In the genomic region with DNA sequence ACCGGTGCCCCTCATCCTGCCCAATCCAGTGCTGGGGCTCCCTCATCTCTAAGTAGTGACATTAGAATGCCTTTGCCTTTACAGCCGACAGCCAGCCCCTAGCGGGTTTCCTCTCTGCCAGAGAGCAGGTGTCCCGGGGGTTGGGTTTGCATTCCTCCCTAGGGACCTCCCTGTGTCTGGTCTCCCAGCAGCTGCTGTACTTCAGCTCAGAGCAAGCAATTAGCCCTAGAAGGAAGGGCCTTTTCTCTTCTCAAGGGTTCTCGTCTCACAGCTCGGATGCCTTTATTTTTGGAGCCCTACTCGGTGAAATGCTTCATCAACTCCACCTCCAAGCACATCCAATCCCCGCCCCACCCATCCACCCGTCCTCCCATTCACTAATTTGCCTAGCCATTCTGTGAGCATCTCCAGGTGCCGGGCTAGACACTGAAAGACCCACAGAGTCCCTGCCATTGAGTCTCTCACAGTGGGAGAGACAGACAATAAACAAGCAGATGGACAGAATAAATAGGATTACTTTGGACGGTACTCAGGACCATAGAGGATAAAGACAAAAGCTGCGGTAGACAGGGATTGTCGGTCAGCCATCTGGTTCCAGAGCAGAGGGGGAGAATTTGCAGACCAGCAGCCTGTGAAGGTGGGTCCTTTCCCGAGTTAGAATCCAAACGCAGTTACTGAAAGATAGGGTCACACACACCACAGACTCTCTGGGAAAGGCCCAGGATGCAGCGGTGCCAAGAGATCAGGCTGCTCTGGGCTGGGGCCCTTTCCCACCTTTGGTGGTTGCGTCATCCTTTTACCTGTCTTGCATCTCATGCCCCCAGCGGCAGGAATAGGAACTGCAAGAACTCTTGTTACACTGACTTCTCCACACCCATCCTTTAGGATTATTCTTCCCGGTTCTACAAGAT, we compare ENCODE assay signal across 8 mouse cellular contexts. TPM values are rescaled to one million over a fixed set of nuclear protein-coding genes. Genes with fewer than 3 reads are reported as not detected.
DNase-seq lines count a peak whose midpoint lies in the region; ATAC-seq and TF ChIP-seq lines count a peak whose summit lies in the region.

No protein-coding gene starts in this region.

- no peaks in the 10 kb centered on the region for H3K27me3 ChIP-seq in liver, embryonic 11.5 days (replicated peaks; ENCODE audit: control insufficient read depth, insufficient read depth, low read length)
- no peaks in the 10 kb centered on the region for H3K27me3 ChIP-seq in embryonic facial prominence, embryonic 10.5 days (replicated peaks; ENCODE audit: low read depth, poor library complexity, severe bottlenecking)
- no peaks in the 10 kb centered on the region for H3K27me3 ChIP-seq in hindbrain, embryonic 15.5 days
- H3K27me3 ChIP-seq in spleen, adult 2 months (ENCODE audit: control insufficient read depth, insufficient read depth, low read length) = no peaks in the 10 kb centered on the region

- ATAC-seq in liver, embryonic 11.5 days (replicated peaks; ENCODE audit: low FRiP score) = no peak
- no peak for ATAC-seq in hindbrain, embryonic 15.5 days (ENCODE audit: low FRiP score, low read depth)

- WGBS in liver, embryonic 11.5 days = 36% methylated on average over 19 of the region's 19 CpGs
- 36% methylated on average over 19 of the region's 19 CpGs for WGBS in embryonic facial prominence, embryonic 10.5 days
- WGBS in hindbrain, embryonic 15.5 days = 22% methylated on average over 19 of the region's 19 CpGs
- WGBS in spleen, adult 2 months = 30% methylated on average over 19 of the region's 19 CpGs

- H3K4me2 ChIP-seq in liver, embryonic 11.5 days = no peak overlapping the region
- H3K4me2 ChIP-seq in hindbrain, embryonic 15.5 days = no peak overlapping the region

- no peaks in the 10 kb centered on the region for H3K36me3 ChIP-seq in liver, embryonic 11.5 days (ENCODE audit: control insufficient read depth, insufficient read depth, low read length)
- no peaks in the 10 kb centered on the region for H3K36me3 ChIP-seq in embryonic facial prominence, embryonic 10.5 days (replicated peaks)
- H3K36me3 ChIP-seq in hindbrain, embryonic 15.5 days = no peaks in the 10 kb centered on the region
- H3K36me3 ChIP-seq in spleen, adult 2 months (ENCODE audit: control insufficient read depth, insufficient read depth, low read length) = no peaks in the 10 kb centered on the region

- peak; percentile 62 for DNase-seq in liver
- no peak for DNase-seq in liver, embryonic 11.5 days (ENCODE audit: low spot score)
- peak; percentile 34 for DNase-seq in adrenal gland, postnatal 25 days
- peak; percentile 69 for DNase-seq in embryonic facial prominence, embryonic 10.5 days (ENCODE audit: low spot score)
- DNase-seq in lung, postnatal 14 days = peak; percentile 70
- peak; percentile 29 to 58 for DNase-seq in spleen, adult 2 months (ENCODE audit: low read depth in 1 of 2, low spot score in 2 of 2)
- no peak for DNase-seq in layer of hippocampus, postnatal 36 days

- H3K27ac ChIP-seq in liver, embryonic 11.5 days (ENCODE audit: low read depth, low read length) = no peak overlapping the region
- H3K27ac ChIP-seq in embryonic facial prominence, embryonic 10.5 days (replicated peaks) = no peak overlapping the region
- H3K27ac ChIP-seq in hindbrain, embryonic 15.5 days (replicated peaks) = 0 out of 2 replicates have a peak overlapping the region, but pooled peaks have one; percentile 56
- H3K27ac ChIP-seq in spleen, adult 2 months (ENCODE audit: insufficient read depth, low read length) = no peak overlapping the region

- no peak overlapping the region for H3K9ac ChIP-seq in liver, embryonic 11.5 days (ENCODE audit: low read depth, low read length)
- no peak overlapping the region for H3K9ac ChIP-seq in hindbrain, embryonic 15.5 days

- H3K9me3 ChIP-seq in liver, embryonic 11.5 days (ENCODE audit: control insufficient read depth, low read length) = no peaks in the 10 kb centered on the region
- H3K9me3 ChIP-seq in embryonic facial prominence, embryonic 10.5 days = no peaks in the 10 kb centered on the region
- no peaks in the 10 kb centered on the region for H3K9me3 ChIP-seq in hindbrain, embryonic 15.5 days

- no peak for TF ChIP-seq POLR2A in spleen, adult 2 months (IDR thresholded peaks at IDR 0.05; ENCODE audit: low read depth, low read length)

- TF ChIP-seq CTCF in spleen, adult 2 months (IDR thresholded peaks at IDR 0.05; ENCODE audit: extremely low read depth, insufficient read depth, insufficient read length, insufficient replicate concordance) = peak; percentile 26; the same call in 1 of the 2 replicates

- H3K4me1 ChIP-seq in liver, embryonic 11.5 days (replicated peaks; ENCODE audit: control insufficient read depth, insufficient read depth, low read length) = no peaks in the 10 kb centered on the region
- H3K4me1 ChIP-seq in embryonic facial prominence, embryonic 10.5 days = peaks cover 40% of the 10 kb centered on the region
- peaks cover 36% of the 10 kb centered on the region for H3K4me1 ChIP-seq in hindbrain, embryonic 15.5 days (replicated peaks)
- H3K4me1 ChIP-seq in spleen, adult 2 months (ENCODE audit: control insufficient read depth, insufficient read depth, insufficient read length) = peaks cover 5% of the 10 kb centered on the region; the same call in 1 of the 2 replicates

- no peak overlapping the region for H3K4me3 ChIP-seq in liver, embryonic 11.5 days (ENCODE audit: low read depth, low read length)
- no peak overlapping the region for H3K4me3 ChIP-seq in embryonic facial prominence, embryonic 10.5 days
- H3K4me3 ChIP-seq in hindbrain, embryonic 15.5 days = no peak overlapping the region
- H3K4me3 ChIP-seq in spleen, adult 2 months (ENCODE audit: extremely low read depth, insufficient read depth, insufficient read length) = no peak overlapping the region

RNA-seq across cellular contexts. Expression of a gene that starts 48.5 kb away (rescaled TPM):
- 1.5 TPM in 2 replicates for polyA plus RNA-seq in liver, embryonic 11.5 days (2014; fragmentation: Nextera tagmentation; extraction: Ambion mirVana)
- 19.7 and 28.1 TPM in 2 replicates for total RNA-seq in adrenal gland, postnatal 25 days (2021)
- polyA plus RNA-seq in embryonic facial prominence, embryonic 10.5 days (2016; fragmentation: Nextera tagmentation; extraction: Ambion mirVana) = 5.0 and 6.9 TPM in 2 replicates
- polyA plus RNA-seq in hindbrain, embryonic 15.5 days (2015; fragmentation: Nextera tagmentation; extraction: Ambion mirVana) = 27.9 and 31.2 TPM in 2 replicates
- polyA plus RNA-seq in spleen, adult 2 months (2012; rRNA removed) = 3.5 and 4.3 TPM in 2 replicates
- 100 to 1,000 TPM; 968 to 982 TPM for total RNA-seq in layer of hippocampus, postnatal 36 days (2021)

Comparison
In these comparisons a context has a peak if more than half of its experiments do, and no peak if none do; other contexts are left out.
1. DNase-seq: peak in liver (single experiment), adrenal gland, postnatal 25 days (single experiment), embryonic facial prominence, embryonic 10.5 days (single experiment), lung, postnatal 14 days (single experiment) and spleen, adult 2 months (2 of 2); none in liver, embryonic 11.5 days (single experiment) and layer of hippocampus, postnatal 36 days (0 of 2).